Mouse (Mus musculus) bone marrow, adult 2 months (tissue): ENCODE results near the gene Wdr24. TPM values are rescaled to one million over a fixed set of nuclear protein-coding genes. Genes with fewer than 3 reads are reported as not detected.

Experiments used
- H3K27ac ChIP-seq: fragments of 200-500 bp; 2 replicates; pipeline ENCODE4 v1.5.1; 2012; ENCODE audit warnings: low read depth, mild to moderate bottlenecking, control low read depth, inconsistent platforms, low read length; ENCODE audit not compliant: control insufficient read depth, poor library complexity, insufficient read depth
- H3K4me1 ChIP-seq: fragments of 200-500 bp; 2 replicates; pipeline ENCODE4 v1.6.1; 2011; ENCODE audit warnings: low read length; ENCODE audit not compliant: control insufficient read depth, insufficient read depth
- H3K4me3 ChIP-seq: fragments of 200-500 bp; replicated peaks from 2 replicates; pipeline ENCODE3; 2011; ENCODE audit warnings: mild to moderate bottlenecking, low read depth, low read length, control low read depth; ENCODE audit not compliant: control insufficient read depth
- CTCF ChIP-seq: fragments of 200-500 bp; IDR thresholded peaks from 2 replicates; pipeline ENCODE4 v1.5.1; 2011; ENCODE audit warnings: low read length, control low read depth; ENCODE audit not compliant: control insufficient read depth, insufficient read depth
- POLR2A ChIP-seq: fragments of 200-500 bp; IDR thresholded peaks from 2 replicates; pipeline ENCODE4 v1.6.1; 2011; ENCODE audit warnings: low read depth, mild to moderate bottlenecking, control low read depth, low read length, borderline replicate concordance; ENCODE audit not compliant: control insufficient read depth
- WGBS: fragments of 180-500 bp; shearing (Covaris S2); methylation state at CpG from one replicate; pipeline ENCODE4 v1.1.7; 2018; 5-methylcytosine and 5-hydroxymethylcytosine counted together
- polyA plus RNA-seq: library from polyadenylated mRNA; stranded (reverse); fragments of >200 nt; gene quantifications from 2 replicates; pipeline ENCODE4 v1.2.4, GENCODE M21; 2011; ENCODE audit warnings: low replicate concordance; ENCODE audit not compliant: missing spikeins, insufficient read depth, insufficient read length

The Wdr24 gene
- polyA plus RNA-seq: 6.8 and 17.0 TPM in 2 replicates

GRCm38 (mm10) chr17:25823452-25823851 is at the start of gene Wdr24:
TSS of gene Wdr24 (plus strand) at chr17:25823627.
- 0% methylated on average over 18 of the region's 18 CpGs for WGBS
- H3K4me1 ChIP-seq: peaks cover 8% of the 10 kb centered on the region

GRCm38 (mm10) chr17:25775318-25776062 is 47.9 kb upstream of the Wdr24 start:
- Histone ChIP-seq H3K4me3 (no peak overlapping the region), H3K27ac (no peak overlapping the region), H3K4me1 (peaks cover 4% of the 10 kb centered on the region)
- no peak for TF ChIP-seq CTCF
- TF ChIP-seq POLR2A: no peak
- 69% methylated on average over 10 of the region's 10 CpGs for WGBS

More at GRCm38 (mm10) chr17:25823452-25823851, at the start of gene Wdr24:
- TF ChIP-seq POLR2A (no peak), CTCF (no peak)
- Histone ChIP-seq H3K4me3 (peak within 1 kb of the TSS; percentile 89), H3K27ac (0 out of 2 replicates have a peak within 1 kb of the TSS, but pooled peaks have one; percentile 18)

GRCm38 (mm10) chr17:25777948-25778347 is 45.5 kb upstream of the Wdr24 start:
- Histone ChIP-seq H3K4me1 (peaks cover 4% of the 10 kb centered on the region), H3K4me3 (no peak overlapping the region), H3K27ac (no peak overlapping the region)
- TF ChIP-seq POLR2A: no peak
- TF ChIP-seq CTCF: no peak
- WGBS: 86% methylated on average over 5 of the region's 5 CpGs

GRCm38 (mm10) chr17:25781339-25781738 is 42.1 kb upstream of the Wdr24 start:
- no peak overlapping the region for H3K4me3 ChIP-seq
- H3K4me1 ChIP-seq: peaks cover 2% of the 10 kb centered on the region
- 81% methylated on average over 6 of the region's 6 CpGs for WGBS
- TF ChIP-seq POLR2A (no peak), CTCF (no peak)
- no peak overlapping the region for H3K27ac ChIP-seq

- no peak overlapping the region for H3K27ac ChIP-seq
- 80% methylated on average over 7 of the region's 7 CpGs for WGBS
- TF ChIP-seq CTCF (no peak), POLR2A (no peak)
- peaks cover 2% of the 10 kb centered on the region for H3K4me1 ChIP-seq
- no peak overlapping the region for H3K4me3 ChIP-seq
Measured at GRCm38 (mm10) chr17:25783086-25783485, 40.3 kb upstream of the Wdr24 start.

GRCm38 (mm10) chr17:25783861-25784574 is 39.4 kb upstream of the Wdr24 start:
- Histone ChIP-seq H3K4me3 (no peak overlapping the region), H3K27ac (no peak overlapping the region), H3K4me1 (peaks cover 2% of the 10 kb centered on the region)
- no peak for TF ChIP-seq CTCF
- peak; percentile 20; the same call in 1 of the 2 replicates for TF ChIP-seq POLR2A
- WGBS: 65% methylated on average over 15 of the region's 15 CpGs

GRCm38 (mm10) chr17:25785281-25785745 is 38.1 kb upstream of the Wdr24 start, which contains the start of gene Haghl:
TSS of gene Haghl (minus strand) at chr17:25785673.
- WGBS: under 1% methylated on average over 23 of the region's 23 CpGs
- Histone ChIP-seq H3K4me1 (peaks cover 2% of the 10 kb centered on the region), H3K27ac (peak within 1 kb of the TSS; percentile 76), H3K4me3 (peak within 1 kb of the TSS; percentile 94)
- peak; percentile 77; the same call in 1 of the 2 replicates for TF ChIP-seq POLR2A
- TF ChIP-seq CTCF: 0 out of 2 replicates have a peak, but pooled peaks have one; percentile 7

- Histone ChIP-seq H3K27ac (peak within 1 kb of the TSS; percentile 76), H3K4me3 (peak within 1 kb of the TSS; percentile 94), H3K4me1 (peaks cover 2% of the 10 kb centered on the region)
- WGBS: 83% methylated on average over 3 of the region's 3 CpGs
- TF ChIP-seq POLR2A (no peak), CTCF (no peak)
Measured at GRCm38 (mm10) chr17:25786280-25786679, 37.1 kb upstream of the Wdr24 start, which contains the start of gene Ccdc78. TSS of gene Ccdc78 (plus strand) at chr17:25786580.
